Mouse (Mus musculus): Measurements from ENCODE around the gene Try4. TPM values are rescaled to one million over a fixed set of nuclear protein-coding genes. Genes with fewer than 3 reads are reported as not detected.
"Not testable (repeated sequence)": the region's sequence is repeated elsewhere in the genome, so short reads cannot be mapped to it uniquely, and the experiment has no call there.

Try4 gene
- polyA plus RNA-seq (2014; fragmentation: Nextera tagmentation; extraction: Ambion mirVana), result not detected in 2 replicates

DNA sequence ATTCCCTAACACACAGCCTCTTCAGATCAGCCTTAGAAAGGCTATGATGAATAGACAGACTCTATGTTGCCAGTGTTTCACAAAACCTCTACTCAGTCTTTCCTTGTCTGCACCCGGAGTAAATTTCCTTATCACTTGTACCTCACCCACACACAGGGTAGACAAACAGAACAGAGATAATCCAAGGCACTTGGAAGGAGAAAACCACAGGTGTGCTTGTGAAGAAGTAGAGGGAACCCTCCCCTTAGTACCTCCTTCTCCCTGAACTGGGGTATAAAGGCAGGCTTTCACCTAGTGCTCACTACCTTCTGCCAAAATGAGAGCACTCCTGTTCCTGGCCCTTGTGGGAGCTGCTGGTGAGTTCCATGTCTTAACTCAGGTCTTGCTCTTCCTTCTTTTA, at the start of gene Try4:
Try4 (plus strand) TSS at position 301 of the 400 bp plus-strand sequence.
- WGBS, result 41% methylated on average over 1 of the region's 1 CpGs
- H3K4me1 ChIP-seq (ENCODE audit: insufficient read depth), result no peaks in the 10 kb centered on the region
- H3K9ac ChIP-seq, result no peak within 1 kb of the TSS
- no peak within 1 kb of the TSS for H3K27ac ChIP-seq (ENCODE audit: low read depth)
- no peak for DNase-seq
- H3K36me3 ChIP-seq (ENCODE audit: insufficient read depth), result no peaks in the 10 kb centered on the region
- no peak within 1 kb of the TSS for H3K4me3 ChIP-seq (ENCODE audit: low read depth, low read length)
- H3K27me3 ChIP-seq (ENCODE audit: insufficient read depth, low read length), result no peaks in the 10 kb centered on the region
- no peak within 1 kb of the TSS for H3K4me2 ChIP-seq
- TF ChIP-seq CTCF (IDR thresholded peaks at IDR 0.05; ENCODE audit: low read depth), result no peak
- no peaks in the 10 kb centered on the region for H3K9me3 ChIP-seq (ENCODE audit: low read depth, low read length)
- no peak for ATAC-seq (ENCODE audit: insufficient read depth)

DNA sequence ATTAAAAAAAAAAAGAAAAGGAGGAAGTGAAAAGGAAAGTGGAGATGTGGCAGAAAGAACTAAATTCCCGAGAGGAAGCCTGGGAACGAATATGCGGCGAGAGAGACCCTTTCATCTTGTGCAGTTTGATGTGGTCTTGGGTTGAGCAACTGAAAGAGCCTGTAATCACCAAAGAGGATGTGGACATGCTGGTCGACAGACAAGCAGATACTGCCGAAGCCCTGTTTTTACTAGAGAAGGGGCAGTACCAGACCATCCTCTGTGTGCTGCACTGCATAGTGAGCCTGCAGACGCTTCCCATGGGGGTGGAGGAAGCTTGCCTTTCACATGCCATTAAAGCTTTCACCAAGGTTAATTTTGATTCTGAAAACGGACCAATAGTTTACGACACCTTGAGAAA, 48.8 kb upstream of the Try4 start:
- H3K4me3 ChIP-seq (ENCODE audit: low read depth, low read length); ATAC-seq (ENCODE audit: insufficient read depth); H3K36me3 ChIP-seq (ENCODE audit: insufficient read depth); DNase-seq; H3K9ac ChIP-seq; H3K9me3 ChIP-seq (ENCODE audit: low read depth, low read length); H3K4me2 ChIP-seq; H3K4me1 ChIP-seq (ENCODE audit: insufficient read depth); H3K27me3 ChIP-seq (ENCODE audit: insufficient read depth, low read length); H3K27ac ChIP-seq (ENCODE audit: low read depth): not testable (repeated sequence)
- 83% methylated on average over 9 of the region's 9 CpGs for WGBS

DNA sequence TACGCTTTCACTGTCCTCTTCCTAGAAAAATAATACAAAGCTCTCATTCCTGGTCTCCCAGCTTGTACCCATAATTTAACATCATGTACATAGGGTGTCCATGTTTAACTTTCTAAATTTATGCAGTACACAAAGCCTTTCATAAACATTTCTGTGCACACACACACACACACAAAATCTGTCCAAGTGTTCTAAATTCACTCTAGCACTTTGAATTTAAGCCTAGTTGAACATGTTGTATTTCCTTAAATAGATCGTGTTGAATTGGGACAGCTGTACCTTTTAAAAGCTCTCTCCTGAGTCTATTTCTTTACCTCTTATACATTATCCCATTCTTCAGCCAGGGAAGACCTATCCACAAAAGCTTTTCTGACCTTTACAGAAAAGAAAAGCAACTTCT, 45.6 kb upstream of the Try4 start:
- Histone ChIP-seq H3K4me3 (ENCODE audit: low read depth, low read length) (no peak overlapping the region), H3K36me3 (ENCODE audit: insufficient read depth) (no peaks in the 10 kb centered on the region), H3K27me3 (ENCODE audit: insufficient read depth, low read length) (no peaks in the 10 kb centered on the region), H3K4me2 (no peak overlapping the region), H3K27ac (ENCODE audit: low read depth) (no peak overlapping the region), H3K4me1 (ENCODE audit: insufficient read depth) (no peaks in the 10 kb centered on the region), H3K9ac (no peak overlapping the region), H3K9me3 (ENCODE audit: low read depth, low read length) (no peaks in the 10 kb centered on the region)
- DNase-seq, result no peak
- no peak for TF ChIP-seq CTCF (IDR thresholded peaks at IDR 0.05; ENCODE audit: low read depth)
- 77% methylated on average over 2 of the region's 2 CpGs for WGBS
- ATAC-seq (ENCODE audit: insufficient read depth), result no peak

DNA sequence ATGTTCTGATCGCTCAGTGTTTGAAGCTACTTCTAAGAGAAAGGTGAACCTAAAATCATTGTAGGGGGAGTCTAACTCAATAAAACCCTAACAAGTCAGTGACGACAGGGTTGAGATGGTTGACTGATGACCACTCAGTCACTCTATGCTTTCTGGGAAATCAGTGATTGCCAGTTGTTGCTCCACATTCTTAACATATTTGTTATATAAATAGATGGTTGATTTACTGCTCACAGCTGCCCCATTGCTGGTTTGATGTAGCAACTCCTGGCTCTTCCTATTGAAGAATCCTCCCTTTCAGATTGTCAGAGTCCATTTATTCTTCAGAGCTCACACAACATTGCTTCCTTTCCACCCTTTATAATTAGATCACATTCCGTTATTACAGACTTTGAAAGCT, 44.6 kb upstream of the Try4 start:
- Histone ChIP-seq H3K27ac (ENCODE audit: low read depth) (no peak overlapping the region), H3K4me3 (ENCODE audit: low read depth, low read length) (no peak overlapping the region), H3K4me1 (ENCODE audit: insufficient read depth) (no peaks in the 10 kb centered on the region), H3K36me3 (ENCODE audit: insufficient read depth) (no peaks in the 10 kb centered on the region), H3K27me3 (ENCODE audit: insufficient read depth, low read length) (no peaks in the 10 kb centered on the region), H3K9me3 (ENCODE audit: low read depth, low read length) (no peaks in the 10 kb centered on the region), H3K9ac (no peak overlapping the region), H3K4me2 (no peak overlapping the region)
- DNase-seq, result no peak
- ATAC-seq (ENCODE audit: insufficient read depth), result no peak
- TF ChIP-seq CTCF (IDR thresholded peaks at IDR 0.05; ENCODE audit: low read depth), result no peak
- 69% methylated on average over 3 of the region's 3 CpGs for WGBS

DNA sequence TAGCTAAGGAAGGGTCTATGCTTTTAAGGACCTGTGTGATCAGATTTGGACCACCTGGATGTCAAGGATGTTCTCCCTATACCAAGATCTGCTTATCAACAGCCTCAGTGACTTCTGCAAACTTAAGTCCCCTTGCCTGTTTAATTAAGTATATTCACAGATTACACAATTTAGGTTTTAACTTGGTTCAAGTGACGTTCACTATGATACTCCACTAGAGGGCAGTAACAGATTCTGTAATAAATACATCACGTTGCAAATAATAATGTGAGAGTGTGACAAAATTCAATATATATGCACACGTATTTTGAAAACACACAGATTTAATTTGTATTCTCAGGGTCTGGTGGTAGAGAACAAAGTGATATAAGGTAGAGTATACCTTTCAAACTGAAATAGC, 39.3 kb upstream of the Try4 start:
- H3K36me3 ChIP-seq (ENCODE audit: insufficient read depth), result no peaks in the 10 kb centered on the region
- TF ChIP-seq CTCF (IDR thresholded peaks at IDR 0.05; ENCODE audit: low read depth), result peak; percentile 31; the same call in 1 of the 2 replicates
- peak; percentile 42 for DNase-seq
- no peak overlapping the region for H3K27ac ChIP-seq (ENCODE audit: low read depth)
- WGBS, result 36% methylated on average over 3 of the region's 3 CpGs
- no peaks in the 10 kb centered on the region for H3K27me3 ChIP-seq (ENCODE audit: insufficient read depth, low read length)
- H3K4me3 ChIP-seq (ENCODE audit: low read depth, low read length), result no peak overlapping the region
- H3K9me3 ChIP-seq (ENCODE audit: low read depth, low read length), result no peaks in the 10 kb centered on the region
- H3K9ac ChIP-seq, result no peak overlapping the region
- no peak for ATAC-seq (ENCODE audit: insufficient read depth)
- H3K4me2 ChIP-seq, result no peak overlapping the region
- H3K4me1 ChIP-seq (ENCODE audit: insufficient read depth), result no peaks in the 10 kb centered on the region

DNA sequence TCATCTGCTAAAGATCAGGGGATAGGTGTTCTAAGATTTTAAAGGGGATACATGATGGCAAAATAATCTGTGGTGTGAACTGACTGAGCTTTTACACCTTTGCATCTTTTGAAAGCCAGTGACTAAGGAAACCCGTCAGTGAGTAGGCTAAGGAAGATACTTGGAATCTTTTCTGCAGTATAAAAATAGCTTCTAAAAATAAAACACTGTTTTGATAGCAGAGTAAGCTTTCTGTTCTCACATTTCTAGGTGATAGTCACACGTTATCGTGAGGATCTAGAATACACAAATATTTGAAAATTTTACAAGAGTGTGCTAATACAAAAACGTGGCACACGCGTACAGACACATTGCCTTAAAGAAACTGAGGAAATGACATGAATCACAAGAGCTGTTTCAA, 35.9 kb upstream of the Try4 start:
- Histone ChIP-seq H3K4me2 (no peak overlapping the region), H3K27me3 (ENCODE audit: insufficient read depth, low read length) (no peaks in the 10 kb centered on the region), H3K9ac (no peak overlapping the region), H3K4me1 (ENCODE audit: insufficient read depth) (no peaks in the 10 kb centered on the region), H3K27ac (ENCODE audit: low read depth) (no peak overlapping the region), H3K4me3 (ENCODE audit: low read depth, low read length) (no peak overlapping the region), H3K9me3 (ENCODE audit: low read depth, low read length) (no peaks in the 10 kb centered on the region), H3K36me3 (ENCODE audit: insufficient read depth) (no peaks in the 10 kb centered on the region)
- ATAC-seq (ENCODE audit: insufficient read depth) (no peak), DNase-seq (no peak)
- TF ChIP-seq CTCF (IDR thresholded peaks at IDR 0.05; ENCODE audit: low read depth), result no peak
- 78% methylated on average over 6 of the region's 6 CpGs for WGBS

DNA sequence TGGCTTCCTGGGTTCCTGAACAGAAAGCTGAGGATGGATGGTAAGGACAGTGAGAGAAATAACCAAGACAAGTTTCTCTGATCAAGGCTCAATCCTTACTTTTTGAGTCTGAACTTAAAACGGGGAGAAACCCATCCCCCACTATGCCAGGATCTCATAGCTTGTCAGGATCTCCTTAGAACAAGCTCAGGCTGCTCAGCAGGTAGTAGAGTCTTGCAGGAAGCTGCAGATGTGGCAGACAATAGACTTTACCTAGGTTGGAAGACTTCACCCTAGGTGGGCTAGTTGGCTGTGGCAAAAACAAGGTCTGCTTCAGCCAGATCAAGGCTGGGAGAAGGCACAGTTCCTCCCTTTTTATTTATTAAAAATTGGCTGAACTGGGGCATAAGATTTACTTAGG, 3.8 kb upstream of the Try4 start:
- Histone ChIP-seq H3K27ac (ENCODE audit: low read depth) (no peak overlapping the region), H3K4me2 (no peak overlapping the region), H3K4me3 (ENCODE audit: low read depth, low read length) (no peak overlapping the region), H3K9me3 (ENCODE audit: low read depth, low read length) (no peaks in the 10 kb centered on the region), H3K4me1 (ENCODE audit: insufficient read depth) (no peaks in the 10 kb centered on the region), H3K9ac (no peak overlapping the region), H3K27me3 (ENCODE audit: insufficient read depth, low read length) (no peaks in the 10 kb centered on the region), H3K36me3 (ENCODE audit: insufficient read depth) (no peaks in the 10 kb centered on the region)
- no peak for TF ChIP-seq CTCF (IDR thresholded peaks at IDR 0.05; ENCODE audit: low read depth)
- 18% methylated on average over 1 of the region's 1 CpGs for WGBS
- ATAC-seq (ENCODE audit: insufficient read depth) (no peak), DNase-seq (no peak)

DNA sequence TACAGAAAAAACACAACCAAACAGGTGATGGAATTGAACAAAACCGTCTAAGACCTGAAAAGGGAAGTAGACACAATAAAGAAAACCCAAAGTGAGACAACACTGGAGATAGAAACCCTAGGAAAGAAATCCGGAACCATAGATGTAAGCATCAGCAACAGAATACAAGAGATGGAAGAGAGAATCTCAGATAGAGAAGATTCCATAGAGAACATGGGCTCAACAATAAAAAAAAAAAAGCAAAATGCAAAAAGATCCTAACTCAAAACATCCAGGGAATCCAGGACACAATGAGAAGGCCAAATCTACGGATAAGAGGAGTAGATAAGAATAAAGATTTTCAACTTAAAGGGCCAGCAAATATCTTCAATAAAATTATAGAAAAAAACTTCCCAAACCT, 14.7 kb downstream of the Try4 start, which contains the start of gene Try5:
Try5 (minus strand) TSS at position 101 of the 400 bp plus-strand sequence.
- not testable (repeated sequence) for H3K9me3 ChIP-seq (ENCODE audit: low read depth, low read length); H3K4me1 ChIP-seq (ENCODE audit: insufficient read depth); ATAC-seq (ENCODE audit: insufficient read depth); H3K9ac ChIP-seq; DNase-seq; H3K27ac ChIP-seq (ENCODE audit: low read depth); H3K36me3 ChIP-seq (ENCODE audit: insufficient read depth); H3K27me3 ChIP-seq (ENCODE audit: insufficient read depth, low read length); H3K4me3 ChIP-seq (ENCODE audit: low read depth, low read length); H3K4me2 ChIP-seq
- 56% methylated on average over 3 of the region's 3 CpGs for WGBS

Measured in lung, embryonic 14.5 days (tissue).